Mouse (Mus musculus) CH12.LX (cell line): Measurements from ENCODE around the gene Ptprd.

Source experiments
- CTCF ChIP-seq, 2 experiments: IDR thresholded peaks in 1 of 2; conservative IDR thresholded peaks in 1 of 2; 2 replicates each; pipeline ENCODE4 v1.5.1; 2011 to 2012; ENCODE audit warnings: low read depth in 2 of 2, low read length in 2 of 2, improper control_type of control experiment in 1 of 2, inconsistent platforms in 1 of 2, mild to moderate bottlenecking in 1 of 2, moderate library complexity in 1 of 2
- MAZ ChIP-seq: IDR thresholded peaks from 2 replicates; pipeline ENCODE4 v1.6.1; 2012; ENCODE audit warnings: low read depth, mild to moderate bottlenecking, inconsistent platforms, low read length, improper control_type of control experiment, moderate library complexity
- MYC ChIP-seq: IDR thresholded peaks from 2 replicates; pipeline ENCODE4 v1.6.1; 2011; ENCODE audit warnings: low read depth, mild to moderate bottlenecking, improper control_type of control experiment, low read length
- NELFE ChIP-seq: IDR thresholded peaks from 2 replicates; pipeline ENCODE4 v1.6.1; 2011; ENCODE audit warnings: low read depth, low read length, improper control_type of control experiment
- POLR2A ChIP-seq: IDR thresholded peaks from 2 replicates; pipeline ENCODE4 v1.6.1; 2011; ENCODE audit warnings: low read depth, mild to moderate bottlenecking, improper control_type of control experiment, low read length
- SIN3A ChIP-seq: IDR thresholded peaks from 2 replicates; pipeline ENCODE4 v1.6.1; 2012; ENCODE audit warnings: low read length, improper control_type of control experiment, inconsistent platforms
- USF1 ChIP-seq: IDR thresholded peaks from 2 replicates; pipeline ENCODE4 v1.6.1; 2014; ENCODE audit warnings: low read depth, mild to moderate bottlenecking, inconsistent platforms, low read length, improper control_type of control experiment
- USF2 ChIP-seq: conservative IDR thresholded peaks from 2 replicates; pipeline ENCODE4 v1.6.1; 2011; ENCODE audit warnings: low read depth, low read length, improper control_type of control experiment

GRCm38 (mm10) chr4:76365871-76366270 is 1845.9 kb downstream of the Ptprd start:
- no peak for TF ChIP-seq NELFE
- no peak for TF ChIP-seq CTCF (conservative IDR thresholded peaks at IDR 0.05 in 1 of 2, IDR thresholded peaks at IDR 0.05 in 1 of 2; ENCODE audit: low read depth in 2 of 2, low read length in 2 of 2)
- no peak for TF ChIP-seq USF2
- TF ChIP-seq SIN3A, result no peak
- TF ChIP-seq MYC, result no peak
- no peak for TF ChIP-seq POLR2A
- no peak for TF ChIP-seq USF1
- no peak for TF ChIP-seq MAZ
